In genomic region chr1:44398066-44398465, GRCm38 (mm10) we compare ENCODE assay signal across 19 mouse cellular contexts.
A peak's percentile ranks its signal among the peaks of the same experiment; 100 is the strongest.
DNase-seq lines count a peak whose midpoint lies in the region; ATAC-seq lines count a peak whose summit lies in the region.
"Had no signal": no experiment of that assay in that cellular context is flagged by ENCODE, and none has a peak within 500 bp of the region (broad histone marks: within the 10 kb centered on the region; RNA-seq: fewer than 3 reads in every experiment).

No protein-coding gene starts in this region.

- ATAC-seq in megakaryocyte-erythroid progenitor cell, adult 5-6 weeks (replicated peaks; ENCODE audit: low FRiP score, low TSS enrichment, poor library complexity, severe bottlenecking) = no peak
- ATAC-seq: forebrain, embryonic 14.5 days; forebrain, embryonic 16.5 days had no signal

- DNase-seq in 3T3-L1 (ENCODE audit: low read depth, low spot score) (peak; percentile 47), ES-CJ7 (ENCODE audit: low read depth, low spot score) (peak; percentile 56), ZHBTc4 (ENCODE audit: low read depth, low spot score) (peak; percentile 79)
- DNase-seq in Muller cell, postnatal 12 days (ENCODE audit: inconsistent ontology term) = peak; percentile 77
- no peak for DNase-seq in frontal cortex, postnatal 14 days (ENCODE audit: low spot score in 2 of 2)
- DNase-seq in spleen, postnatal 4 days (ENCODE audit: low spot score in 2 of 2) = no peak
- no peak for DNase-seq in layer of hippocampus, postnatal 14 days (ENCODE audit: low spot score in 2 of 2)
- DNase-seq: adrenal gland, adult 2 months; adrenal gland, postnatal 10 days; adrenal gland, postnatal 25 days; cerebellum, adult 11 months; cerebellum, adult 18-20 months; cerebellum, adult 8-10 months; cerebellum, adult 9-11 months; cerebellum, postnatal 14 days; cerebellum, postnatal 36 days had no signal

Comparison
In these comparisons a context has a peak if more than half of its experiments do, and no peak if none do; other contexts are left out.
1. DNase-seq: peak in 3T3-L1 (single experiment), ES-CJ7 (single experiment), Muller cell, postnatal 12 days (single experiment) and ZHBTc4 (single experiment); none in frontal cortex, postnatal 14 days (0 of 2), spleen, postnatal 4 days (0 of 2) and layer of hippocampus, postnatal 14 days (0 of 2).